Mouse (Mus musculus): ENCODE measurements at regions not wholly inside any gene's neighbourhood (a gene's known extent, or its start where the extent isn't known, plus 50 kb on each side); places are given as distances from the start of the nearest gene placed in this dataset.

DNA sequence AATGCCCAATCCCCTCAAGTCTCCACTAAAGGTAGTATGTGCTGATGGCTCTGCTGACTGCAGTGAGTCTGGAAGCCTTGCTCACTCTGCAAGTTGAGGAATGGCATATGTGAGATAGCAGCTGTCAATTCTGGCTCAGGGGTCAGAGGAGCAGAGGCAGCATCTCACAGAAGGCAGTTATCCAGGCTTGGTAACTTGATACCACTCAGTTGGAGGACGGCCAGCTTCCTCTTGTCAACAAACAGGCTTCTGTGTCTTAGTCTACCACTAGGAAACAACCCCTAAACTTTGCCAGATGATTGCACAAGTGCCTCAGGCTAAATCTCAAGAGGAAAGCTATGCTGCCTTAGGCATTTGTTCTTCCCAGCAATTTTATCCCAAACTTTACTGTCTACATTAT is 55.7 kb upstream of the Gabre start:
- intact Hi-C loops (cut with DNase I), result no loop called here
- peak; percentile 5 to 18 for DNase-seq

GRCm38 (mm10) chrX:72328822-72329221 is 54.2 kb upstream of the Gabre start:
- intact Hi-C loops (cut with DNase I), result no loop called here
- no peak for DNase-seq

Measured in heart, postnatal 36 days (tissue).